In the genomic region with DNA sequence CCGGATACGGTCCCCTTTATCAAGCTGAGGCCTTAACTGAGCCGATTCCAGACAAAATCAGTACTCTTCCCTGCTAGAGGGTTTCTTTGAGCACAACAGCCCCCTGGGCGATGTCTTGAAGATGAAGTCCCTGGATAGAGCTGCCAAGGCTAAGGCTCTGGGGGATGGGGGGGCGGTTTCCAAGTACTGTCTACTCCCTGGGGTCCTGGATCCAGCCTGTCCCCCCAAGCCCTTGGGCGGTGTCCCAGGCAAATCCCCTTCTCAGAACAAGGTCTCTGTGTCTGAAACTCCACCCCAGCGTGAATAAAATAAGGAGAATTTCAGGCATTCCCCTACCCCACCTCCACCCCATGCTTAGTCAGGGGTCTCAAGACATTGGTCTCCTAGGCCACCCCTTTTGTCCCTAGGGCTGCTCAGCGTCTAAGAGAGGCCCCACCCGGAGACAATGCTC, we compare ENCODE assay signal across 8 mouse cellular contexts. TPM values are rescaled to one million over a fixed set of nuclear protein-coding genes. Genes with fewer than 3 reads are reported as not detected.
DNase-seq lines count a peak whose midpoint lies in the region; ATAC-seq lines count a peak whose summit lies in the region.

No protein-coding gene starts in this region.

- 4% methylated on average over 9 of the region's 9 CpGs for WGBS in heart, embryonic 14.5 days
- 18% methylated on average over 9 of the region's 9 CpGs for WGBS in liver, embryonic 16.5 days (ENCODE audit: insufficient replicate concordance)

- peak overlapping the region; percentile 92 for H3K4me2 ChIP-seq in heart, embryonic 14.5 days (ENCODE audit: low read length)
- H3K4me2 ChIP-seq in liver, embryonic 16.5 days (ENCODE audit: low read depth, low read length): peak overlapping the region; percentile 99

- no peak for ATAC-seq in heart, embryonic 14.5 days (ENCODE audit: insufficient number of reproducible peaks, insufficient read depth, low FRiP score, low read depth)
- ATAC-seq in liver, embryonic 16.5 days (ENCODE audit: low read depth): no peak
- no peak for ATAC-seq in activated CD4-positive, CD25-positive, alpha-beta regulatory T cell, adult 4 months
- no peak for ATAC-seq in erythroid progenitor cell, adult 5-6 weeks (replicated peaks; ENCODE audit: low FRiP score, poor library complexity, severe bottlenecking)

- intact Hi-C loops in heart, postnatal 25 days (cut with DNase I): no loop called here

- peaks cover 17 to 19% of the 10 kb centered on the region in 2 experiments for H3K4me1 ChIP-seq in heart, embryonic 14.5 days (ENCODE audit: control insufficient read depth in 2 of 2, insufficient read depth in 2 of 2, low read length in 2 of 2)
- peaks cover 27% of the 10 kb centered on the region for H3K4me1 ChIP-seq in liver, embryonic 16.5 days (ENCODE audit: control insufficient read depth, low read depth, low read length)

- DNase-seq in heart, adult 11 months: peak; percentile 96
- no peak for DNase-seq in heart, postnatal 25 days (ENCODE audit: low spot score)
- DNase-seq in 416B (ENCODE audit: low read depth): peak; percentile 41
- DNase-seq in cerebellum, adult 18-20 months: peak; percentile 35 to 49

- peaks cover 19% of the 10 kb centered on the region for H3K36me3 ChIP-seq in heart, embryonic 14.5 days (ENCODE audit: control insufficient read depth, insufficient read depth, low read length)
- H3K36me3 ChIP-seq in liver, embryonic 16.5 days (ENCODE audit: control insufficient read depth, insufficient read depth): no peaks in the 10 kb centered on the region

- H3K27ac ChIP-seq in heart, embryonic 14.5 days (replicated peaks in 1 of 2; ENCODE audit: control insufficient read depth in 1 of 2, insufficient read depth in 1 of 2, low read depth in 2 of 2, low read length in 2 of 2): peak overlapping the region in 1 of 2 experiments; percentile 14; a peak in 2 of 4 replicates
- no peak overlapping the region for H3K27ac ChIP-seq in liver, embryonic 16.5 days (ENCODE audit: low read length)

- peak overlapping the region; percentile 71 to 81 for H3K4me3 ChIP-seq in heart, embryonic 14.5 days (ENCODE audit: control insufficient read depth in 1 of 2, insufficient read depth in 1 of 2, low read depth in 1 of 2, low read length in 2 of 2)
- peak overlapping the region; percentile 72 for H3K4me3 ChIP-seq in liver, embryonic 16.5 days (ENCODE audit: low read depth, low read length)

- peak overlapping the region; percentile 82 for H3K9ac ChIP-seq in heart, embryonic 14.5 days (ENCODE audit: low read length)
- peak overlapping the region; percentile 73 for H3K9ac ChIP-seq in liver, embryonic 16.5 days (ENCODE audit: low read depth, low read length)

- no peaks in the 10 kb centered on the region for H3K9me3 ChIP-seq in heart, embryonic 14.5 days (ENCODE audit: control insufficient read depth, low read length)
- H3K9me3 ChIP-seq in liver, embryonic 16.5 days (replicated peaks; ENCODE audit: control insufficient read depth, low read length): no peaks in the 10 kb centered on the region

- H3K27me3 ChIP-seq in heart, embryonic 14.5 days (ENCODE audit: control insufficient read depth, insufficient read depth, low read length): no peaks in the 10 kb centered on the region
- peaks cover 4% of the 10 kb centered on the region; the same call in 1 of the 2 replicates for H3K27me3 ChIP-seq in liver, embryonic 16.5 days (ENCODE audit: control insufficient read depth, insufficient read depth, low read depth, low read length)

RNA-seq across cellular contexts. Expression of a gene that starts 1.1 kb away (rescaled TPM):
- total RNA-seq in heart, postnatal 25 days (2021): 1 to 10 TPM; 4.5 to 5.3 TPM
- 3.3 and 5.4 TPM in 2 replicates for polyA plus RNA-seq in heart, embryonic 14.5 days (2014; fragmentation: Nextera tagmentation; extraction: Ambion mirVana)
- polyA plus RNA-seq in liver, embryonic 16.5 days (2015; fragmentation: Nextera tagmentation; extraction: Ambion mirVana): 1.2 and 1.9 TPM in 2 replicates
- polyA plus RNA-seq in activated CD4-positive, CD25-positive, alpha-beta regulatory T cell, adult 4 months (2017; shearing (Covaris generic)): not detected
- total RNA-seq in erythroid progenitor cell, adult 5-6 weeks (2015; ENCODE audit: low replicate concordance): 0.72 TPM in 1 of 2 replicates, not detected in the other
- total RNA-seq in erythroid progenitor cell, adult 5-6 weeks (2017; ENCODE audit: low replicate concordance): under 0.01 and 2.0 TPM in 2 replicates

RNA-seq across cellular contexts. Expression of a gene that starts 26.5 kb away (rescaled TPM):
- total RNA-seq in heart, postnatal 25 days (2021): 1 to 10 TPM; 7.3 to 8.1 TPM
- 9.9 and 11.9 TPM in 2 replicates for polyA plus RNA-seq in heart, embryonic 14.5 days (2014; fragmentation: Nextera tagmentation; extraction: Ambion mirVana)
- 26.6 and 32.3 TPM in 2 replicates for polyA plus RNA-seq in liver, embryonic 16.5 days (2015; fragmentation: Nextera tagmentation; extraction: Ambion mirVana)
- 10 to 100 TPM in 1 of 2 experiments, 1 to 10 TPM in 1; 6.3 to 12.5 TPM for polyA plus RNA-seq in activated CD4-positive, CD25-positive, alpha-beta regulatory T cell, adult 4 months (2017; shearing (Covaris generic))
- 2.9 TPM in 1 of 2 replicates, not detected in the other for total RNA-seq in erythroid progenitor cell, adult 5-6 weeks (2015; ENCODE audit: low replicate concordance)
- total RNA-seq in erythroid progenitor cell, adult 5-6 weeks (2017; ENCODE audit: low replicate concordance): 7.7 TPM in 1 of 2 replicates, not detected in the other

RNA-seq across cellular contexts. Expression of a gene that starts 30.8 kb away (rescaled TPM):
- total RNA-seq in heart, postnatal 25 days (2021): 1 to 10 TPM; 4.4 to 4.7 TPM
- 3.4 and 3.8 TPM in 2 replicates for polyA plus RNA-seq in heart, embryonic 14.5 days (2014; fragmentation: Nextera tagmentation; extraction: Ambion mirVana)
- polyA plus RNA-seq in liver, embryonic 16.5 days (2015; fragmentation: Nextera tagmentation; extraction: Ambion mirVana): 1.6 and 2.0 TPM in 2 replicates
- polyA plus RNA-seq in activated CD4-positive, CD25-positive, alpha-beta regulatory T cell, adult 4 months (2017; shearing (Covaris generic)): 1 to 10 TPM; 1.3 to 1.5 TPM
- 1.8 and 4.2 TPM in 2 replicates for total RNA-seq in erythroid progenitor cell, adult 5-6 weeks (2015; ENCODE audit: low replicate concordance)
- 0.39 and 5.4 TPM in 2 replicates for total RNA-seq in erythroid progenitor cell, adult 5-6 weeks (2017; ENCODE audit: low replicate concordance)
